19 mouse cellular contexts compared by ENCODE assay signal in the genomic region with DNA sequence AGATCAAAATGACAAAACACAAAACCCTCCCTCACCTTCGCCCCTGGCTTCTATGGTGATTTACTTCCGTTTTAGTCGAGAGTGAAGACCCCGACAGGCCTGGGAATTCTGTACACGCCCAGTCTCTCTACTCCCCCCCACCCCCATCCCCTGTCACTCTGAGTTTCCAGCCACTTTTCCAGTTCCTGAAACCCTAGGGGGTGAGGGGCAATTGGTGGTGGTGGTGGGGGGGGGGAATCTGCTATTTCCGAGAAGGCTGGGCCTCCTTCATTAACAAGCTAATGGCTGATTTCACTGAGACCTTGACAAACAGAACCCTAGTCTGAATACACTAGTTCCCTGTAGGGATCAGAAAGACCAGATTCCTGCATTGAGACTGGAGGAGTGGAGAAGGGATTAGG. TPM values are rescaled to one million over a fixed set of nuclear protein-coding genes. Genes with fewer than 3 reads are reported as not detected.
DNase-seq lines count a peak whose midpoint lies in the region; ATAC-seq lines count a peak whose summit lies in the region.
"Had no signal": no experiment of that assay in that cellular context is flagged by ENCODE, and none has a peak within 500 bp of the region (broad histone marks: within the 10 kb centered on the region; RNA-seq: fewer than 3 reads in every experiment).

No protein-coding gene starts in this region.

- H3K27ac ChIP-seq in heart, embryonic 11.5 days (ENCODE audit: low read depth, low read length): no peak overlapping the region
- H3K27ac ChIP-seq in neural tube, embryonic 11.5 days (ENCODE audit: low read depth, low read length): no peak overlapping the region
- no peak overlapping the region for H3K27ac ChIP-seq in neural tube, embryonic 15.5 days (replicated peaks)
- no peak overlapping the region for H3K27ac ChIP-seq in neural tube, embryonic 13.5 days (replicated peaks)
- H3K27ac ChIP-seq: limb, embryonic 15.5 days; macrophage had no signal

- no peak overlapping the region for H3K4me3 ChIP-seq in heart, embryonic 11.5 days (ENCODE audit: low read depth, low read length)
- no peak overlapping the region for H3K4me3 ChIP-seq in neural tube, embryonic 11.5 days (ENCODE audit: low read depth, low read length)
- H3K4me3 ChIP-seq in neural tube, embryonic 15.5 days (replicated peaks): no peak overlapping the region
- H3K4me3 ChIP-seq in neural tube, embryonic 13.5 days: no peak overlapping the region
- H3K4me3 ChIP-seq: erythroblast, embryonic 14.5 days; limb, embryonic 15.5 days had no signal

- H3K9me3 ChIP-seq in heart, embryonic 11.5 days (replicated peaks; ENCODE audit: control insufficient read depth, low read length): no peaks in the 10 kb centered on the region
- H3K9me3 ChIP-seq in neural tube, embryonic 11.5 days (ENCODE audit: control insufficient read depth, low read length): no peaks in the 10 kb centered on the region
- H3K9me3 ChIP-seq in neural tube, embryonic 15.5 days (replicated peaks): no peaks in the 10 kb centered on the region
- no peaks in the 10 kb centered on the region for H3K9me3 ChIP-seq in neural tube, embryonic 13.5 days
- H3K9me3 ChIP-seq: limb, embryonic 15.5 days had no signal

- H3K4me1 ChIP-seq in heart, embryonic 11.5 days (ENCODE audit: control insufficient read depth, insufficient read depth, low read length): peaks cover 19% of the 10 kb centered on the region
- no peaks in the 10 kb centered on the region; the same call in 1 of the 2 replicates for H3K4me1 ChIP-seq in neural tube, embryonic 11.5 days (ENCODE audit: control insufficient read depth, insufficient read depth, low read length)
- H3K4me1 ChIP-seq in neural tube, embryonic 15.5 days: peaks cover 13% of the 10 kb centered on the region
- H3K4me1 ChIP-seq in neural tube, embryonic 13.5 days (replicated peaks): peaks cover 30% of the 10 kb centered on the region

- H3K36me3 ChIP-seq in heart, embryonic 11.5 days (ENCODE audit: control insufficient read depth, insufficient read depth, low read length): no peaks in the 10 kb centered on the region
- H3K36me3 ChIP-seq in neural tube, embryonic 11.5 days (ENCODE audit: control insufficient read depth, insufficient read depth, low read length): no peaks in the 10 kb centered on the region
- H3K36me3 ChIP-seq in neural tube, embryonic 15.5 days: no peaks in the 10 kb centered on the region
- no peaks in the 10 kb centered on the region for H3K36me3 ChIP-seq in neural tube, embryonic 13.5 days
- H3K36me3 ChIP-seq: limb, embryonic 15.5 days had no signal

- DNase-seq in heart, adult 18-20 months: no peak
- peak; percentile 20 for DNase-seq in neural tube, embryonic 11.5 days (ENCODE audit: low spot score)
- DNase-seq in ZHBTc4 (ENCODE audit: low read depth, low spot score): peak; percentile 98
- no peak for DNase-seq in thymus, postnatal 25 days
- DNase-seq: cerebellum, adult 2 months; heart, postnatal 4 days; kidney, adult 18-20 months; kidney, postnatal 4 days; layer of hippocampus, postnatal 36 days; lung, adult 2 months had no signal

- no peak for ATAC-seq in heart, embryonic 11.5 days (replicated peaks; ENCODE audit: insufficient number of reproducible peaks, low FRiP score, low TSS enrichment)
- no peak for ATAC-seq in neural tube, embryonic 11.5 days (ENCODE audit: insufficient read depth, low FRiP score, low TSS enrichment)
- ATAC-seq in neural tube, embryonic 15.5 days (ENCODE audit: low FRiP score): no peak
- ATAC-seq in neural tube, embryonic 13.5 days (ENCODE audit: low read depth): no peak

- peaks cover 13% of the 10 kb centered on the region for H3K27me3 ChIP-seq in heart, embryonic 11.5 days (ENCODE audit: control insufficient read depth, insufficient read depth, low read length)
- peaks cover 33% of the 10 kb centered on the region for H3K27me3 ChIP-seq in neural tube, embryonic 11.5 days (ENCODE audit: control insufficient read depth, insufficient read depth, low read length)
- H3K27me3 ChIP-seq in neural tube, embryonic 15.5 days (replicated peaks): peaks cover 18% of the 10 kb centered on the region; the same call in 1 of the 2 replicates
- H3K27me3 ChIP-seq in neural tube, embryonic 13.5 days: peaks cover 54% of the 10 kb centered on the region

- 6% methylated on average over 6 of the region's 6 CpGs for WGBS in heart, embryonic 11.5 days (ENCODE audit: insufficient replicate concordance)
- WGBS in neural tube, embryonic 11.5 days: 3% methylated on average over 6 of the region's 6 CpGs
- 13% methylated on average over 6 of the region's 6 CpGs for WGBS in neural tube, embryonic 15.5 days
- 6% methylated on average over 6 of the region's 6 CpGs for WGBS in neural tube, embryonic 13.5 days

- peak overlapping the region; percentile 38 for H3K4me2 ChIP-seq in heart, embryonic 11.5 days
- H3K4me2 ChIP-seq in neural tube, embryonic 11.5 days (ENCODE audit: low read depth): peak overlapping the region; percentile 16; the same call in 1 of the 2 replicates
- H3K4me2 ChIP-seq in neural tube, embryonic 15.5 days: no peak overlapping the region
- 0 out of 2 replicates have a peak overlapping the region, but pooled peaks have one; percentile 7 for H3K4me2 ChIP-seq in neural tube, embryonic 13.5 days
- H3K4me2 ChIP-seq: limb, embryonic 15.5 days had no signal

- H3K9ac ChIP-seq in heart, embryonic 11.5 days (ENCODE audit: low read depth, low read length): no peak overlapping the region
- no peak overlapping the region for H3K9ac ChIP-seq in neural tube, embryonic 11.5 days (ENCODE audit: low read length)
- no peak overlapping the region for H3K9ac ChIP-seq in neural tube, embryonic 15.5 days (replicated peaks)
- no peak overlapping the region for H3K9ac ChIP-seq in neural tube, embryonic 13.5 days
- H3K9ac ChIP-seq: limb, embryonic 15.5 days had no signal

RNA-seq across cellular contexts. Expression of gene Tdgf1, which starts 1.3 kb away (rescaled TPM):
- polyA plus RNA-seq in heart, embryonic 11.5 days (2014; fragmentation: Nextera tagmentation; extraction: Ambion mirVana): not detected in 2 replicates
- total RNA-seq in heart, adult 18-20 months (2021): not detected
- polyA plus RNA-seq in neural tube, embryonic 11.5 days (2014; fragmentation: Nextera tagmentation; extraction: Ambion mirVana): not detected in 2 replicates
- polyA plus RNA-seq in neural tube, embryonic 15.5 days (2015; fragmentation: Nextera tagmentation; extraction: Ambion mirVana): 0.28 and 0.45 TPM in 2 replicates
- 0.22 TPM in 1 of 2 replicates, not detected in the other for polyA plus RNA-seq in neural tube, embryonic 13.5 days (2015; fragmentation: Nextera tagmentation; extraction: Ambion mirVana)
- total RNA-seq: adrenal gland, adult 18-20 months; granulocyte monocyte progenitor cell, adult 5-6 weeks; heart, postnatal 4 days had no signal
- polyA plus RNA-seq: erythroblast, embryonic 14.5 days; macrophage; stomach, embryonic 16.5 days had no signal

RNA-seq across cellular contexts. Expression of gene Lrrc2, which starts 4.1 kb away (rescaled TPM):
- 2.0 and 2.1 TPM in 2 replicates for polyA plus RNA-seq in heart, embryonic 11.5 days (2014; fragmentation: Nextera tagmentation; extraction: Ambion mirVana)
- 100 to 1,000 TPM; 239 to 298 TPM for total RNA-seq in heart, adult 18-20 months (2021)
- 0.15 and 0.51 TPM in 2 replicates for polyA plus RNA-seq in neural tube, embryonic 11.5 days (2014; fragmentation: Nextera tagmentation; extraction: Ambion mirVana)
- 0.78 and 1.5 TPM in 2 replicates for polyA plus RNA-seq in neural tube, embryonic 15.5 days (2015; fragmentation: Nextera tagmentation; extraction: Ambion mirVana)
- polyA plus RNA-seq in neural tube, embryonic 13.5 days (2015; fragmentation: Nextera tagmentation; extraction: Ambion mirVana): 0.62 and 1.1 TPM in 2 replicates
- polyA plus RNA-seq: erythroblast, embryonic 14.5 days; macrophage had no signal

RNA-seq across cellular contexts. Expression of gene Fam240a, which starts 30.6 kb away (rescaled TPM):
- not detected in 2 replicates for polyA plus RNA-seq in heart, embryonic 11.5 days (2014; fragmentation: Nextera tagmentation; extraction: Ambion mirVana)
- total RNA-seq in heart, adult 18-20 months (2021): not detected
- polyA plus RNA-seq in neural tube, embryonic 11.5 days (2014; fragmentation: Nextera tagmentation; extraction: Ambion mirVana): not detected in 2 replicates
- not detected in 2 replicates for polyA plus RNA-seq in neural tube, embryonic 15.5 days (2015; fragmentation: Nextera tagmentation; extraction: Ambion mirVana)
- polyA plus RNA-seq in neural tube, embryonic 13.5 days (2015; fragmentation: Nextera tagmentation; extraction: Ambion mirVana): not detected in 2 replicates
- total RNA-seq: adrenal gland, adult 18-20 months; granulocyte monocyte progenitor cell, adult 5-6 weeks; heart, postnatal 4 days; layer of hippocampus, postnatal 36 days had no signal
- polyA plus RNA-seq: cerebellum, adult 2 months; erythroblast, embryonic 14.5 days; limb, embryonic 15.5 days; lung, adult 2 months; macrophage; stomach, embryonic 16.5 days had no signal

RNA-seq across cellular contexts. Expression of gene Rtp3, which starts 43.1 kb away (rescaled TPM):
- 0.14 and 0.29 TPM in 2 replicates for polyA plus RNA-seq in heart, embryonic 11.5 days (2014; fragmentation: Nextera tagmentation; extraction: Ambion mirVana)
- 1 to 10 TPM; 2.9 to 3.8 TPM for total RNA-seq in heart, adult 18-20 months (2021)
- 0.09 TPM in 1 of 2 replicates, not detected in the other for polyA plus RNA-seq in neural tube, embryonic 11.5 days (2014; fragmentation: Nextera tagmentation; extraction: Ambion mirVana)
- 0.10 TPM in 1 of 2 replicates, not detected in the other for polyA plus RNA-seq in neural tube, embryonic 15.5 days (2015; fragmentation: Nextera tagmentation; extraction: Ambion mirVana)
- not detected in 2 replicates for polyA plus RNA-seq in neural tube, embryonic 13.5 days (2015; fragmentation: Nextera tagmentation; extraction: Ambion mirVana)
- total RNA-seq: granulocyte monocyte progenitor cell, adult 5-6 weeks had no signal
- polyA plus RNA-seq: erythroblast, embryonic 14.5 days; limb, embryonic 15.5 days; macrophage had no signal

Comparison
In these comparisons a context has a peak if more than half of its experiments do, and no peak if none do; other contexts are left out.
1. DNase-seq: peak in neural tube, embryonic 11.5 days (single experiment) and ZHBTc4 (single experiment); none in heart, adult 18-20 months (0 of 2) and thymus, postnatal 25 days (single experiment).